Mouse (Mus musculus) left cerebral cortex, postnatal 10 days (tissue): ENCODE data around the gene Mettl21a. TPM values are rescaled to one million over a fixed set of nuclear protein-coding genes. Genes with fewer than 3 reads are reported as not detected.
"Not testable (repeated sequence)": the region's sequence is repeated elsewhere in the genome, so short reads cannot be mapped to it uniquely, and the experiment has no call there.

ENCODE experiments used
- DNase-seq, 2 experiments: peaks; one replicate each; pipeline ENCODE4 v3.0.0; 2021 to 2022; ENCODE audit warnings: low spot score in 2 of 2, mixed read lengths in 1 of 2; ENCODE audit errors: extremely low spot score in 1 of 2
- intact Hi-C: fragments of 180-260 bp; cut with DNase I; formaldehyde crosslinking; loops from one replicate; pipeline ENCODE4 v1.15.1; 2025
- total RNA-seq, 2 experiments: library from RNA; stranded (reverse); gene quantifications; 2 replicates each; pipeline ENCODE4 v1.2.3; 2021

Mettl21a gene
- total RNA-seq, 2 experiments from 2014 or later: 7.4 to 12.0 TPM

DNA sequence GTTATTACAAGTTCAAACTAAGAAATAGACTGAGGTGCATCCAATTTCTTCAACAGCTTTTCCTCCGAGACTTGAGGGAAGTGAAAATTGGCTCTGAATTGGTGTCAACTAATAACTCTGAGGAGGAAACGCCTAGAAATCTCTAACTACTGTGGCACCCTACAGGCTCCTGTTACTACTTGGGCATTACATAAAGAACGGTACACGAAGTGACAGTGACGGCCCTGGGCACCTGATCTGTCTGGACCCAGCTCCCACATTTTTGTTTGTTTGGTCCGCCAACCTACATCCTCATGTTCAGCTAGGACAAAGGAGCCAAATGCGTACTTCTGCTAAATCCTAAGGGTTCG lies 536 bp downstream of the Mettl21a start:
- intact Hi-C loops: loop anchor here (5.0 to 10.0 kb wide), 4 partner anchors 91 to 952 kb away; no protein-coding TSS in a partner anchor
- no peak for DNase-seq

DNA sequence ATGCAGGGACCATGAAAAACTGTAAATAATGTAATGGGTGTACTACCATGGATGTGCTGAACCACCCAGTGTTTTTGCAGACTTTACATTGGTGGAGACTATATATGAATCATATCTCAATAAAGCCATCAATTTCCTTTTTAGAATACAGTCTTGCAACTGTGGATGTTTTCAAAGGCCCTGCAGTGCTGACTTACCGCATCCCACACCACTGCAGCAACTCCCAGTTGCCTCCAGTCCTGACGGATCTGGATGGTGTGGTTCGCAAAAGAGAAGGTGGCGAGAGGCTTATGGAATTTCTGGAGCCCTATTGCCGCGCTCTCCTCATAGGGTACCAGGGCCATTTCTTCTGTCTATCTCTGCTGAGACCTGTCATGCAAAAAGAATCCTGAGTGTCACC lies 966 bp downstream of the Mettl21a start:
- intact Hi-C loops: loop anchor here (5.0 to 10.0 kb wide), 4 partner anchors 91 to 951 kb away; no protein-coding TSS in a partner anchor
- no peak for DNase-seq

DNA sequence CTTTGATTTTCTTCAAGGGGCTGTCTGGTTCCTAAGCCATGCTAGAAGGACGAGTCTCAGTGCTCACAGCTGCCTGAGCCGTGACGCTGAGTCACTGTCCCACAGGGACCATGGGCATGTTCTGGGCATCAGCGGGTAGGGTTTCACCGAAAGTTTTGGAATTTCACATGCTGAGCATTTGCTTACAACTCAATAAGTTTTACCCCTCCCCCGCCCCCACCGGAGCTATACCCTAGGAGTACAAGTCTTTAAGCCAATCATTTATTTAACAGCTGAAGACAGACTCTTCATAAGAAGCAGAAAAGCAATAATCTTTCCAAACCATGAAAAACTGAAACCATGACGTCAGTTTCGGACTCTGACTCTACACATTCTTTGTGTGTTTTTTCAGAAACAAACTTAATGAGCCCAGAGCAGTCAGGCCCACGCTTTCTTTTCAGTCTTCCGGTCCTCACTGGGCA lies 1.5 kb downstream of the Mettl21a start:
- intact Hi-C loops: loop anchor here (5.0 to 10.0 kb wide), 4 partner anchors 92 to 951 kb away; no protein-coding TSS in a partner anchor

DNA sequence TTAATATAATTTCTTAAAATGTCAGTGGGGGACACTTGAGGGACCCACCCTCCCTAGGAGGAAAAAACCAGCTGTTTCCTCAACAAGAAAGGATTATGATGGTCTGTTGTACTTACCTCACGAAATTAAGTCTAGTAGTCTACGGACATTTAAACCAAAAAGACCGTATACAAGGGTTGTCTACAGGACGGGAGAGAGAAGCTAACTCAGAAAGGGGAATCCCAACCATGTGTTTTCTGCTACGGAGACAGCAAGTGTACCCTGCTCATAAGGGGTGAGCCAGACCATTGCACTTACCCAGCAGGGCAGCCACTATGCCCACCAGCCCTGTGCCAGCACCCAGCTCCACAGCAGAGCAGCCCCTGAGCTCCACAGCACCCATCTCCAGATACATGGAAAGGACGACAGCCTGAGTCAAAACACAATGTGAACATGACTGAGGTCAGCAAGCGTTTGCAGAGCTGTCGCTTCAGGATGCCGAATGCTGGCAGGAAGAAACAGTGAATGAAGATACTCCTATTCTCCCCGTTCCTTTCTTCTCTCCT lies 2.2 kb downstream of the Mettl21a start:
- intact Hi-C loops: loop anchor here (5.0 to 10.0 kb wide), 4 partner anchors 92 to 950 kb away; no protein-coding TSS in a partner anchor
- DNase-seq: no peak

More for the DNA sequence above, 1.5 kb downstream of the Mettl21a start:
- no peak for DNase-seq

DNA sequence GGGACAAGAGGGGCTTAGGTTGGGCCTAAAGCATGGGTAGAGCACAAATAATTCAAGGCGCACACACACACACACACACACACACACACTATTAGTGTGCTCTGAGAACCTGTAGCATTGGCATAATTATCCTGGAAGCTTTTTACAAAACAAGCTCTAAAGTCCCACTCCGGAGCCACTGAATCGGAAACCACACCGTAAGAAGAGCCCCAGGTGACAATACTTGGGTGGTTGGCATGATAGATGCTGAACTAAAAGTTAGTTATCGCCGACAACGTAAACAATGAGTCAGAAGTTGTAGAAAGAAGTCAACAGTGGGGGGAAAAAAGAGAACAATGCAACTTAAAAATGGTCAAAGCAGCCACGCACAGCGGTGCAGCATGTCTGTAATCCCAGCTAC lies 2.7 kb downstream of the Mettl21a start:
- intact Hi-C loops: loop anchor here (10.0 kb wide), 3 partner anchors 310 to 950 kb away; no protein-coding TSS in a partner anchor
- DNase-seq: no peak

DNA sequence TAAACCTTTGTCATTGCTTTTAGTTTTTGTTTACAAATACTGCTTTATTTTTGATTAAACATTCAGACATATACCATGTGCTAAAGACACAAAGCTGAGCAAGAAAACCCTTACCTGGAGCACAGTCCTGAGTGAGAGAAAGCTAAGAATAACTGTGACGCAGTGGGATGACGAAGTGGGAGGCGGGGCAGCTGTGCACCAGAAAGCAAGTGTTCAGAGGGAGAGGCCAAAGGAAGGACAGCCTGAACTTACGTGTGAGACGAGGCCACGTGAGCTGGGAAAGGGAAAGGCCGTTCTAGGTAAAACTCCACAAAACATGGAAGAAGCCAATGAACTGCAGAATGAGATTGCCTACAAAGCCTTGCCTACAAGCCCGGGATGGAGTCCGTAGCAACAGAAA lies 7.1 kb downstream of the Mettl21a start:
- no peak for DNase-seq

DNA sequence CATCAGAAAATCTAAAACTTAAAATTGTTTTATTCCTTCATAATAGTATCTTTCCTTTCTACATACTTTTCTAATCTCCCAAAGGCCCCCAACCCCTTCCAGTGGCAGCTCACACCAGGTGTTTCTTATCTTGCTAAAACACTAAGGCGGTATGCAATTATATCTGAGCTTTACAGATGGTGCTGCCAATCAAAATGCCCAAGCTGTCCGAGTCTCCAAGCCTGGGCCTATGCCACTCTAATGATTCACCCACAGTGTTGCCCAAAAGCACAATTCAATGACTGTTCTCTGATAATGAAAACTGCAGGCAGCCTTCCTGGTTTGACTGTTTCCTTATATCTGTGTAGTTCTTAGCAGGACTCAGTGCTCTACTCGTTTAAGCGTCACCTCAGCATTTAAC lies 7.9 kb downstream of the Mettl21a start:
- intact Hi-C loops: no loop called here
- DNase-seq: no peak

More for the DNA sequence above, 7.1 kb downstream of the Mettl21a start:
- intact Hi-C loops: loop anchor here (10.0 kb wide), 3 partner anchors 315 to 945 kb away; no protein-coding TSS in a partner anchor

DNA sequence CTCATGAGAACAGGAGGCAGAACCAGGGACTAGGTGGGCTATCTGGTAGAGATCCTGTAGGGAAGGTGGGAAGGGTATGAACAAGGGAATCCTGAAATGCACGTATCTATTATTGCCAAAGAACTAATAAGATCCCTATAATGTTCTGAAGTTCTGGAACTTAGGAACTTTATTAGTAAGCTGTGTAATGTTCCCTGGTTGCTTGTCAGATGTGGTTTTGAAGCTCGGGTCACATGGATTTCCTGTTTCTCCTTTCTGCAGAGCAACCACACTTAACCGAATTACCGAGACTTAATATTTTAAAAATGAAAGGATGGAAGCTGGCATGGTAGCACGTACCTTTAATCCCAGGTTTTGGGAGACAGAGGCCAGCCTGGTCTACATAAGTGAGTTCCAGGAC lies 13.7 kb downstream of the Mettl21a start:
- intact Hi-C loops: no loop called here
- no peak for DNase-seq

DNA sequence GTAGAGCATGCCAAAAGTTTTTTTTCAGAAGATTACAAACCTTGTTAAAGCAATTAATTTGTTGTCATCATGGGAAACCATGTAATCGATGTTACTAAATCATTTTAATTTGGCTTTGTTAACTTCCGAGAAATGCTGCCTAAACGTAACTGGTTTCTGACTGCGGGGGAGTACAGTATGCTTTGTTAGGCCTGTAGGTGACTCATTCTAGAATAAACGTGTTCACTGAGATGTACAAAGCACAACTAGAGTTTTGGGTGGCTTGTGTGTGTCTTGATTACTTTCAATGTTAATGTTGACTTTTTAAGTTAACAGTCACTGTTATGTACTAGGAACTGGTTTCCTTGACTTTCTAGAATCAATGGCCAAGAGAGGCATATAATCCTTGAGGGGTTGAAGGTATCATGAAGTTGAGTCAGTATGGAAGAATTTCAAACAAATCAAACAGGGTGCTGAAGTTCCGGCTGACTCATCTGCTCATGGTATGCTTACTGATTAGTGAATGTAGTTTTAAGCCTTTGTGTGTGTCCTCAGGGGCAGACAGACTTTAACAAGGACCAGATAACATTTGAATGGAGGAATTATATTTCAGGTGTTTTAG lies 15.7 kb downstream of the Mettl21a start:
- DNase-seq: no peak
- intact Hi-C loops: no loop called here

DNA sequence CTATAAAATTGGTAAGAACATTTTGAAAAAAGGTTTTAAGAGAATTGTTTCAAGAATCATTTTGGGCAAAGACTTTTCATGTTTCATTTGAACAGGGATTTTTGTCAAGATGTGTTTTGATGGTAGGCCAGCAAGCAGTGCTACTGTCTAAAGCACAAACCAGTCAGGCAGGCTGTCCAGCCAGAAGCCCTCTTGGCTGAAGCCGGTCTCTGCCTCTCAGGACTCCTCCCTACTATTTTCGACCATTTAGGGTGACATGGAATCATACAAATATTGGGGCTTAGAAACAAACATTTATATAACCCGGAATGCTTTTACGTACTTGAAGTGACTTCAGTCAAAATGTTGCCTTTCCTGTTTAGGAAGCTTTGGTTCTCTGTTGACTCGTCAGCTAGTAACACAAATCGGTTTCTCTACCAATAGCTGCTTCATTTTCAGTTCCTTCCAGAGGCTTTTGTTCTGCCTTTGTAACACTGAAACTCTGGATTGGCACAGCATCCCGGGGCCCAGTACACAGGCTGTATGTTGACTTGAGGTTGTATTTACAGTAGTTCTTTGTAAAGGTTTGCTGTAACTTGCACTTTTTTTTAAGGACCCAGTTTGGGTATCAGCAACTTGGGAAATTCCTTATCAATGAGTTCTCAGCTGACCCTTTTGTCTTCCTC lies 16.5 kb downstream of the Mettl21a start:
- DNase-seq: no peak
- intact Hi-C loops: no loop called here

DNA sequence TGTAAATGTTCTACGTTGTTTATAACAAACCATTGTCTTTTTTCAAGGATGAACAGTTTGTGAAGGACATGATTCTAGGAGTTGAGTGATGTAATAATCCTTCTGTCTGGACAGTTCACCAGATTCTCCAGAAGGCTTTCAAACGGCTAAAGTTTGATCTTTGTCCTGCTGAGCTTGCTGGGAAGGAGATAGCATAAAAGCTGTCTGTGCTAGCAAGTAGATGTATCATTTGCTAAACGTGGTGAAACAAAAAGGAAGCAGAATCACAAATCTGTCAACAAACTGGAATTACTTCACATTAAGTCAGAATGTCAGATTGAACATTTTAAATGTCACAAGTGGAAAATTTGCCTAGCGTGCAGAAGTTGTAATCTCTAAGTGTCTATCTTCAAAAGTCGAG lies 18.1 kb downstream of the Mettl21a start:
- intact Hi-C loops: no loop called here

DNA sequence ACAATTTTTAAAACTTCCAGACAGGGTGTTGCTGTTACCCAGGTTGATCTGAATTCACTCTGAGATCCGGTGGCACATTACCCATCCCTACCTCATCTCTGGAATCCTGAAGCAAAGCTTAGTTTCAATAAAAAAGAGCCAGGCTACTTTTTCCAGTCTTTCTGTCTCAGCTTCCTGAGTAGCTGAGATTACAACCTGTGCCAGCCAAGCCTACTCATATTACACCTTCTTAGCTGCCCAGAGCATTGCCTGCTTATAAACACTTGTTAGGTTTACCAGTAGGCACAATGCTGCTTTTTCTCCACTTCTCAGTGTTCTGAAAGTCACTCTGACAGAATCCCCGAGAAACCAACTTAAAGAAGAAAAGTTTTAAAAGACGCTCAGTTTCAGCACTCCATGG lies 38.2 kb downstream of the Mettl21a start:
- intact Hi-C loops: no loop called here
- no peak for DNase-seq

More for the DNA sequence above, 18.1 kb downstream of the Mettl21a start:
- DNase-seq: no peak

DNA sequence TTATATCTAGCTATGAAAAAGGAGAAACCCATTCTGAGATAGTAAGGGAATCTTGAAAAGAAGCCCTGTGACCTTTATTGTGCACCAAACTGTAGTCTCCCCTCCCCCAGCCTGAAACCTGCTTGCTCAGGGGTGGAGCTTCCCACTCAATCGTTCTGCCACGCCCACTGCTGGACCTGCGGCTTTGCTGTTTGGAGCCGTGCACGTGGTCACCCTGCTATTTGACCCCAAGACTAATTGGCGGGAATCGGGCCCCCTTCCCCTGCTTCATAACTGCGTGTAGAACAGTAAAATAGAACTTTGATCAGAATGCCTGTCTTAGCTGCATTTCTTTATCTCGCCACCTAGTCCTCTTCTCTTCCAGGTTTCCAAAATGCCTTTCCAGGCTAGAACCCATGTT lies 39.1 kb downstream of the Mettl21a start:
- intact Hi-C loops, DNase-seq: not testable (repeated sequence)

DNA sequence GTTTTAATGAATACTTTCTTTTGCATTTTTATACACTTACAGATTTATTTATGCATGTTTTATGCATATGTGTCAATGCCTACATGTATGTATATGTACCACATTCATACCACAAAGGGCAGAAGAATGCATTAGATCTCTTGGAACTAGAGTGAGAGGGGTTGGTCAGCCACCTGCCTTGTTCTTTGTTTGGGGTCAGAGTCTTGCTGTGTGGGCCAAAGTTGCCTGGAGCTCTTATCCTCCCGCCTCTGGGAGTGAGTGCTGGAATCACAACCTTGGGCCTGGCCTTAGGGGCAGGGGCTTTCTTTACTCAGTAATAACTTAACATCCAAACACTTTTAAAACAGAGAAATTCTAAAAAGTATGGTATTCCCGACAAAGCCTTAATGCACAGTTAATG lies 40.3 kb downstream of the Mettl21a start:
- DNase-seq: no peak
- intact Hi-C loops: no loop called here

DNA sequence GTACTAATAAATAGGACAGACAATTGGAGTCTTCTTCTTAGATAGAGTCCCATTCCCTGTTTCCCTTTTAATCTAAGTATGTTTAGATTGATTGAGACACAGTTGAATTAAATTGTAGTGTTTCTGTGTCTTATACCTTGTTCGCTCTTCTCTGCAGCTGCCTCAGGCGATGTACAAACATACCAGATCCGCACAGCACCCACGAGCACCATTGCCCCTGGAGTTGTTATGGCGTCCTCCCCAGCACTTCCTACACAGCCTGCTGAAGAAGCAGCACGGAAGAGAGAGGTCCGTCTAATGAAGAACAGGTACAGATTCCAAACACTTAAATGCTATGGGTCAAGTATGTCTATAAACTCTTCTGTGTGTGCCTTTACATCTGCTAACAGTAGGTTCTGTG lies 41.0 kb downstream of the Mettl21a start:
- intact Hi-C loops: no loop called here
- no peak for DNase-seq

DNA sequence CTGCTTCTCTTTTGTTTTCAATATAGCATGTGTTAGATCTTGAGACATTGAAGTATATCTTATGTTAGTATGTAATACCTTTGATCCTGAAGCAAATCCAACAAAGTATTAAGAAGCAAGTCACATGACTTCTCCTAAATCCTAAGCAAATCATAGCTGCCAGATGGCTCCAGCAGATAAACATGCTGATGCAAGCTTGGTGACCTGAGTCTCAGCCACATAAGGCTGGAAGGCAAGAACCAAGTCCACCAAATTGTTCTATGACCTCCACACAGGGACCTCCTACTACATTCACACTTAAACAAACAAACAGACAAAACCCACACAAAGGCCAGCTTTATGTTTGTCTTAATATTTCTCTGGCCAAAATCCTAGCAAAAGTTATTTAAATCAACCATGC lies 48.8 kb downstream of the Mettl21a start:
- intact Hi-C loops: no loop called here
- DNase-seq: no peak

DNA sequence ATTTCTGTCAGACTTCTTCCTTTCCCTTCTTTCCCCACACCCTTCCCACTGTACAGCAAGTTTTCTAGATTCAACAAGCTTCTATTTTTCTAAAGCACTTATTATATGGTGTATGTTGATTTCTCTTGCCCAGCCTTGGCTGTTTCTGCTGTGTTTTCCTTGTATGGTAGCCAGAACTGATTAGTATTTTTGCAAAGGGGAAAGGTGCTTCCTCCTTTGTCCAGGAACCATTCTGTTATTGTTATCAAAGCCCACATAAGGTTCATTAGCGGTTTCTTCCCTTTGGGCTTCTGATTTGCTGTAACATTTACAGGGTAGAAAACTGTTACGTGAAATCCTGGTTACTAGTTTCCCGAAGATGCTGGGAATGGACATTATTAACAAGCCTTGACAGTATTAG lies 56.9 kb downstream of the Mettl21a start:
- no peak for DNase-seq
- intact Hi-C loops: no loop called here
